Mouse (Mus musculus) liver, embryonic 11.5 days (tissue): ENCODE measurements around the gene Stab2. TPM values are rescaled to one million over a fixed set of nuclear protein-coding genes. Genes with fewer than 3 reads are reported as not detected.

Experiments
- ATAC-seq: fragments of 200-750 bp; cut with Nextera tagmentation; replicated peaks from 2 replicates; pipeline ENCODE4 v1.8.0; 2017; ENCODE audit warnings: moderate number of reproducible peaks, mild to moderate bottlenecking, moderate TSS enrichment, moderate library complexity; ENCODE audit not compliant: low FRiP score
- DNase-seq: peaks from one replicate; pipeline ENCODE4 v3.0.0-alpha.2; 2017; ENCODE audit warnings: low spot score
- H3K27ac ChIP-seq: fragments of 300-500 bp; sonication (generic); 2 replicates; pipeline ENCODE4 v1.5.1; 2014; ENCODE audit warnings: mild to moderate bottlenecking, low read depth, low read length, control low read depth
- H3K27me3 ChIP-seq: fragments of 300-500 bp; sonication (generic); replicated peaks from 2 replicates; pipeline ENCODE4 v1.6.1; 2014; ENCODE audit warnings: low read length, mixed read lengths; ENCODE audit not compliant: control insufficient read depth, insufficient read depth
- H3K36me3 ChIP-seq: fragments of 300-500 bp; sonication (generic); 2 replicates; pipeline ENCODE4 v1.6.1; 2014; ENCODE audit warnings: mild to moderate bottlenecking, low read length, moderate library complexity, mixed read lengths; ENCODE audit not compliant: control insufficient read depth, insufficient read depth
- H3K4me1 ChIP-seq: fragments of 300-500 bp; sonication (generic); replicated peaks from 2 replicates; pipeline ENCODE4 v1.6.1; 2014; ENCODE audit warnings: low read length, mixed read lengths; ENCODE audit not compliant: control insufficient read depth, insufficient read depth
- H3K4me2 ChIP-seq: fragments of 300-500 bp; sonication (generic); 2 replicates; pipeline ENCODE4 v1.6.1; 2014; ENCODE audit warnings: mild to moderate bottlenecking, control low read depth, moderate library complexity
- H3K4me3 ChIP-seq: fragments of 300-500 bp; sonication (generic); 2 replicates; pipeline ENCODE4 v1.5.1; 2014; ENCODE audit warnings: low read depth, low read length, control low read depth
- H3K9ac ChIP-seq: fragments of 300-500 bp; sonication (generic); 2 replicates; pipeline ENCODE4 v1.6.1; 2014; ENCODE audit warnings: low read depth, low read length, control low read depth
- H3K9me3 ChIP-seq: fragments of 300-500 bp; sonication (generic); 2 replicates; pipeline ENCODE4 v1.6.1; 2016; ENCODE audit warnings: low read length, inconsistent platforms, mixed read lengths; ENCODE audit not compliant: control insufficient read depth
- WGBS: fragments of 180-500 bp; shearing (Covaris S2); extraction: QIAGEN DNeasy Blood & Tissue Kit; methylation state at CpG from one replicate; pipeline ENCODE4 v1.1.7; 2014; 5-methylcytosine and 5-hydroxymethylcytosine counted together
- polyA plus RNA-seq: library from polyadenylated mRNA; unstranded; fragments of >200 nt; fragmentation: Nextera tagmentation; extraction: Ambion mirVana; gene quantifications from 2 replicates; pipeline ENCODE4 v1.2.1, GENCODE M21; 2014

Gene Stab2
- polyA plus RNA-seq, 1 experiment from 2014 or later: 27.2 TPM

DNA sequence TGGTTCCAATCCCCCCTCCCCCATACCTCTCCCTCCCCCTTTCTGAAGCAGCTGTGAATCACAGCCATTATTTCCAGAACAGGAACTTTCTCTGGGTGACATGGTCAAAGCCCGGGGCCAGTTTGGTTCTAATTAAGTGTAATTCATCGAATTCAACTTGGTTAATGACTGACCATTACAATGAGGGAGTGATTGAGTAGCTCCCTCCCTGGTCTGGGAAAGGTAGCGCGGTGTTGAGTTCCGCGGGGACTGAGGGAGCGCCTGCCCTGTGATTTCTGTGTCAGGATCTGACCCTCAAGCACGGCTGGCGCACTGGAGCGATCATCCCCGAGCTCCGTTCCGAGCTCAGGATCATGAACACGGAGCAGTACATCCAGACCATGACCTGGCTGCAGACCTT is 183.0 kb downstream of the Stab2 start:
- Histone ChIP-seq H3K4me1 (no peaks in the 10 kb centered on the region), H3K4me3 (no peak overlapping the region), H3K36me3 (no peaks in the 10 kb centered on the region; the same call in 1 of the 2 replicates), H3K27me3 (no peaks in the 10 kb centered on the region), H3K9me3 (no peaks in the 10 kb centered on the region), H3K27ac (no peak overlapping the region), H3K4me2 (no peak overlapping the region), H3K9ac (no peak overlapping the region)
- ATAC-seq: no peak
- 92% methylated on average over 14 of the region's 14 CpGs for WGBS
- no peak for DNase-seq

DNA sequence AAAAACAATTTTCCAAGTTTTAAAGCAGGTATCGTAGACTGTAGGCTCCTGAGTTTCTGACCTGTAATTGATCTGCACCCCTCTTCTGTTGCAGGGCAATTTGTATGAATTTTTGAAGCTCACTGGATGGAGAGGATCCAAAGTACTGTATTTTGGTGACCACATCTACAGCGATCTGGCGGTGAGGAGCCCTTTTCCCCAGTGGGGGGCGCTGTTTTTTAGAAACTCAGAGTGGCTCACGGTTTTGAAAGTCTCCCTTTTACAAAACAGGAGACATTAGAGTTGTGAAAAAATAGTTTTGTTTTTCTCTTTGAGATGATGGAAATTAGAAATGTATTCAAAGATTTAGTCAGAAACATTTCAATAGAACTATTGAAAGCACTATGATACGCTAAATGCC is 183.7 kb downstream of the Stab2 start:
- DNase-seq (no peak), ATAC-seq (no peak)
- no peaks in the 10 kb centered on the region for H3K27me3 ChIP-seq
- WGBS: 81% methylated on average over 6 of the region's 6 CpGs
- H3K4me2 ChIP-seq: no peak overlapping the region
- no peaks in the 10 kb centered on the region; the same call in 1 of the 2 replicates for H3K36me3 ChIP-seq
- H3K9ac ChIP-seq: no peak overlapping the region
- H3K9me3 ChIP-seq: no peaks in the 10 kb centered on the region
- H3K27ac ChIP-seq: no peak overlapping the region
- H3K4me3 ChIP-seq: no peak overlapping the region
- H3K4me1 ChIP-seq: no peaks in the 10 kb centered on the region; the same call in 1 of the 2 replicates

DNA sequence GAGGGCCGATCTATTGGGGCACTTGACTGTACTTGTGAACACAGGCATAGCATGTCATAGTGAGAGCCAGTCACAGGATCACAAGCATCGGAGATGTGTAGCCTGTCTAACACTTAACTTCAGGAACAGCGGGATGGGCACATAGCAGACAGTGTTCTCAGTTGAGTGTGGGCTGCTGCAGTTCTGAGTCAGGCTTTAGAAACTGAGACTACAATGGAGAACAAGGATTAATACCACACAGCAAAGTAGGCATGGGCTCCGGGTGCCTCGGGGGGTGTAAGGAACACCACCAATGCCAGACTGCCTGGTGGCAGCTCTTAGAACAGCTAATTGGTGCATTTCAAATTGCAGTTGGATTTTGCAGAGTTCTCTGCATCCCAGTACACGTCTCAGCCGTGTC is 186.8 kb downstream of the Stab2 start:
- WGBS: 91% methylated on average over 7 of the region's 7 CpGs
- ATAC-seq (no peak), DNase-seq (no peak)
- H3K9me3 ChIP-seq: no peaks in the 10 kb centered on the region
- no peaks in the 10 kb centered on the region; the same call in 1 of the 2 replicates for H3K36me3 ChIP-seq
- H3K27ac ChIP-seq: no peak overlapping the region
- H3K4me3 ChIP-seq: no peak overlapping the region
- no peak overlapping the region for H3K4me2 ChIP-seq
- H3K27me3 ChIP-seq: no peaks in the 10 kb centered on the region
- no peak overlapping the region for H3K9ac ChIP-seq
- H3K4me1 ChIP-seq: peaks cover 5% of the 10 kb centered on the region

DNA sequence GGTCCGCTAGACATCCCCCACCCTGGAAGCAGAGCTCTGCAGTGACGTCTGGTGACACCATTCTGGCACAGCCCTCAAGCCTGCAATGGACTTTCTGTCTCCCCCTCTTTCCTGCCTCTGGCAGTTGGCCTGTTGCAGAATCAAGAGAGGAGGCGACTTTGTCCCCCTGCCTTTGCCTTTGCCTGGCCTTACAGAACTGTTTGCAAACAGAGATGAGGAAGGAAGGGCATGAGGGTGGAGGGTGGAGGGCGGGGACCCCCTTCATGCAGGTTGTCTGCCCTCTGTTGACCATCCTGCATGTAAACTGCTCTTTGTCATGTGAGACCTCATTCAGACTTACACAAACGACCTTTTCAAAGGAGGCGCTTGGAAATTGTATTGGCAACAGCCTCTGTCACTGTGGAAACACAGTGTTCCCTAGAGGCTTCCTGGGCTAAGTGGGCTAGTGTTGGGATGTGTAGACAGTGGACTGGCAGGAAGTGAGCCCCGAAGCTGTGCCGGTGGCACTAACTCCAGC is 188.1 kb downstream of the Stab2 start:
- DNase-seq (no peak), ATAC-seq (no peak)
- Histone ChIP-seq H3K4me1 (peaks cover 7% of the 10 kb centered on the region), H3K4me2 (no peak overlapping the region), H3K27me3 (no peaks in the 10 kb centered on the region), H3K36me3 (no peaks in the 10 kb centered on the region), H3K9ac (no peak overlapping the region), H3K9me3 (no peaks in the 10 kb centered on the region), H3K27ac (no peak overlapping the region), H3K4me3 (no peak overlapping the region)
- WGBS: 63% methylated on average over 8 of the region's 8 CpGs

GRCm38 (mm10) chr10:86815133-86815532 is 192.7 kb downstream of the Stab2 start:
- no peaks in the 10 kb centered on the region for H3K36me3 ChIP-seq
- H3K4me1 ChIP-seq: peaks cover 7% of the 10 kb centered on the region
- H3K9me3 ChIP-seq: no peaks in the 10 kb centered on the region
- H3K4me3 ChIP-seq: no peak overlapping the region
- no peaks in the 10 kb centered on the region for H3K27me3 ChIP-seq
- 65% methylated on average over 7 of the region's 7 CpGs for WGBS
- H3K27ac ChIP-seq: no peak overlapping the region
- ATAC-seq (no peak), DNase-seq (no peak)
- no peak overlapping the region for H3K4me2 ChIP-seq
- H3K9ac ChIP-seq: no peak overlapping the region

DNA sequence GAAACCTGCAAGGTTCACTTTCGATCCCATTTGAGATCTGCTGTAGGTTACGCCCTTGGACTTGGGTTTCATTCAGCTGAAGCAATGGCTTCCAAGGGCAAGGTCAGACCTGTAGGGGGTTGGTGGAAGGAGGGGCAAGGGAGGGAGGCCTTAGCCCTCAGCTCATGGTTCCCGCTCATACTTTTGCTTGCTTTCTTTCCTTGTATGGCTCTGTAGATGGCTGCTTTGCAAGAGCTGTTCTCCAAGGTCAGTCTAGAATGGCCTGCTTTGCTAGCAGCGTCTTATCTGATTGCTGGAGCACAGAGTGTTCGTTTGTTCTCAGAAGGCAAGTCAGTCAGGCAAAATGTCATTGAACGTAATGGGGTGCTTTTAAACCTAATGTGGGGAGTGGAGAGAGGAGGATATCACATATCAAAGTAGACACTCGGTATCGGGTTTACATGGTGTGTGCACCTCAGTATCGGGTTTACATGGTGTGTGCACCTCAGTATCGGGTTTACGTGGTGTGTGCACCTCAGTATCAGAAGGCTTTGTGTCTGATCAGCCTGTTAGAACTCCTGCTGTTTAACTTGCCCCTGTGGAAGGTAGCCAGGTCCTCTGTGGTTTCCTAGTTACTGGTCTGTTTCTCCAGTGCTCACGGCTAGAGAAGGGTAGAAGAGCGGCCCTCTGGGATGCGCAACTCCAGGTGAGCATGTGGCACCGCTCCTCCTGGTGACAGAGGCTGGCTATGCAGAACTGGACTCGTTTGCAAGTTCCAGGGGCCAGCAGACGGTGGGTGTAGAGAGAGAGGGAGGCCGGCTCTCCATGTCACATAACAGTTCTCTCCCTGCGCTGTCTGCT is 193.3 kb downstream of the Stab2 start:
- Histone ChIP-seq H3K9me3 (no peaks in the 10 kb centered on the region), H3K9ac (no peak overlapping the region), H3K4me2 (no peak overlapping the region), H3K4me3 (no peak overlapping the region), H3K27ac (no peak overlapping the region), H3K27me3 (no peaks in the 10 kb centered on the region), H3K4me1 (peaks cover 7% of the 10 kb centered on the region), H3K36me3 (no peaks in the 10 kb centered on the region)
- WGBS: 75% methylated on average over 19 of the region's 19 CpGs
- ATAC-seq: no peak
- no peak for DNase-seq

GRCm38 (mm10) chr10:86810612-86811011 is 197.2 kb downstream of the Stab2 start:
- Histone ChIP-seq H3K9ac (no peak overlapping the region), H3K4me2 (no peak overlapping the region), H3K36me3 (no peaks in the 10 kb centered on the region), H3K4me3 (no peak overlapping the region), H3K27ac (no peak overlapping the region), H3K4me1 (no peaks in the 10 kb centered on the region), H3K9me3 (no peaks in the 10 kb centered on the region), H3K27me3 (no peaks in the 10 kb centered on the region)
- no peak for DNase-seq
- 89% methylated on average over 5 of the region's 5 CpGs for WGBS
- no peak for ATAC-seq

DNA sequence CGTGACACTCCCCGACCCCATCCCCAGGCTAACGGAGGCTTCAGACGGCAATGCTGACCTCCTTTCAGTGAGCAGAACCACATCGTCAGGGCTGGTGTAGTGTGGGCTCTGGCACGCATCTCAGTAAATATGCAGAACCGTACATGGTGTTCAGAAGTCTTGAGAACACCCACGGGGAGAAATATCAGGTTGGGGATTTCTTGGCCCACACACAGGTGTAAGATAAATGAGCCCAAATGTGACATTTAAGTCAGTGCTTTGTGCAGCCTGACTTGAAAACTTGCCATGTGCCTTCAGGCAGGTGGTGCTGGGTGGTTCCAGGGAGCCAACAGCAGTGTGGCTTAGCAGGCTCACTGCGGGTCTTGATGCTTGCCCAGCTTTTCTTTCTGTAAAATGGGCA is 197.8 kb downstream of the Stab2 start:
- H3K9ac ChIP-seq: no peak overlapping the region
- 93% methylated on average over 9 of the region's 9 CpGs for WGBS
- H3K27me3 ChIP-seq: no peaks in the 10 kb centered on the region
- no peak for ATAC-seq
- H3K9me3 ChIP-seq: no peaks in the 10 kb centered on the region
- no peaks in the 10 kb centered on the region for H3K4me1 ChIP-seq
- H3K36me3 ChIP-seq: no peaks in the 10 kb centered on the region
- H3K4me2 ChIP-seq: no peak overlapping the region
- H3K4me3 ChIP-seq: no peak overlapping the region
- DNase-seq: no peak
- no peak overlapping the region for H3K27ac ChIP-seq
